Mouse (Mus musculus): Measurements from ENCODE around the gene Fbxo7. TPM values are rescaled to one million over a fixed set of nuclear protein-coding genes. Genes with fewer than 3 reads are reported as not detected.

Fbxo7 gene
- polyA plus RNA-seq, 1 experiment from 2014 or later = 41.0 TPM

GRCm38 (mm10) chr10:86062261-86063017 is 40.7 kb downstream of the Fbxo7 start:
- no peak for ATAC-seq (replicated peaks; ENCODE audit: low FRiP score, low read depth)
- no peak for DNase-seq (ENCODE audit: low spot score)
- no peaks in the 10 kb centered on the region for H3K27me3 ChIP-seq (ENCODE audit: insufficient read depth, low read length)

GRCm38 (mm10) chr10:86063018-86063384 is 41.2 kb downstream of the Fbxo7 start:
- H3K27ac ChIP-seq = no peak overlapping the region
- H3K27me3 ChIP-seq (ENCODE audit: insufficient read depth, low read length) = no peaks in the 10 kb centered on the region
- H3K4me1 ChIP-seq (replicated peaks; ENCODE audit: insufficient read depth, low read length) = no peaks in the 10 kb centered on the region; the same call in 1 of the 2 replicates
- no peak overlapping the region for H3K4me3 ChIP-seq (replicated peaks; ENCODE audit: low read depth, low read length)
- H3K4me2 ChIP-seq (ENCODE audit: low read length) = no peak overlapping the region
- no peak for ATAC-seq (replicated peaks; ENCODE audit: low FRiP score, low read depth)
- no peak overlapping the region for H3K9ac ChIP-seq (ENCODE audit: low read depth, low read length)
- DNase-seq (ENCODE audit: low spot score) = no peak
- TF ChIP-seq CTCF (IDR thresholded peaks at IDR 0.05; ENCODE audit: low read depth) = no peak
- no peaks in the 10 kb centered on the region for H3K36me3 ChIP-seq (ENCODE audit: insufficient read depth, low read length)
- no peaks in the 10 kb centered on the region for H3K9me3 ChIP-seq (replicated peaks; ENCODE audit: low read length)
- WGBS = 92% methylated on average over 8 of the region's 8 CpGs

More at GRCm38 (mm10) chr10:86062261-86063017, 40.7 kb downstream of the Fbxo7 start:
- H3K4me2 ChIP-seq (ENCODE audit: low read length) = no peak overlapping the region
- no peak for TF ChIP-seq CTCF (IDR thresholded peaks at IDR 0.05; ENCODE audit: low read depth)
- WGBS = 58% methylated on average over 5 of the region's 5 CpGs
- H3K27ac ChIP-seq = no peak overlapping the region
- no peaks in the 10 kb centered on the region for H3K36me3 ChIP-seq (ENCODE audit: insufficient read depth, low read length)
- no peaks in the 10 kb centered on the region; the same call in 1 of the 2 replicates for H3K4me1 ChIP-seq (replicated peaks; ENCODE audit: insufficient read depth, low read length)
- H3K9me3 ChIP-seq (replicated peaks; ENCODE audit: low read length) = no peaks in the 10 kb centered on the region
- H3K9ac ChIP-seq (ENCODE audit: low read depth, low read length) = no peak overlapping the region
- H3K4me3 ChIP-seq (replicated peaks; ENCODE audit: low read depth, low read length) = no peak overlapping the region

- no peaks in the 10 kb centered on the region for H3K36me3 ChIP-seq (ENCODE audit: insufficient read depth, low read length)
- WGBS = 3% methylated on average over 4 of the region's 4 CpGs
- no peak overlapping the region for H3K4me3 ChIP-seq (replicated peaks; ENCODE audit: low read depth, low read length)
- ATAC-seq (replicated peaks; ENCODE audit: low FRiP score, low read depth) (peak; percentile 78), DNase-seq (ENCODE audit: low spot score) (peak; percentile 97)
- no peak overlapping the region for H3K4me2 ChIP-seq (ENCODE audit: low read length)
- TF ChIP-seq CTCF (IDR thresholded peaks at IDR 0.05; ENCODE audit: low read depth) = peak; percentile 98
- no peaks in the 10 kb centered on the region; the same call in 1 of the 2 replicates for H3K4me1 ChIP-seq (replicated peaks; ENCODE audit: insufficient read depth, low read length)
- H3K27me3 ChIP-seq (ENCODE audit: insufficient read depth, low read length) = no peaks in the 10 kb centered on the region
- no peaks in the 10 kb centered on the region for H3K9me3 ChIP-seq (replicated peaks; ENCODE audit: low read length)
- H3K9ac ChIP-seq (ENCODE audit: low read depth, low read length) = no peak overlapping the region
- H3K27ac ChIP-seq = peak overlapping the region; percentile 16; the same call in 1 of the 2 replicates
These were observed 43.2 kb downstream of the Fbxo7 start for GRCm38 (mm10) chr10:86064937-86065336.

GRCm38 (mm10) chr10:86065661-86066060 is 43.9 kb downstream of the Fbxo7 start:
- no peak for DNase-seq (ENCODE audit: low spot score)
- 0 out of 2 replicates have a peak overlapping the region, but pooled peaks have one; percentile 16 for H3K27ac ChIP-seq
- no peak overlapping the region for H3K4me3 ChIP-seq (replicated peaks; ENCODE audit: low read depth, low read length)
- H3K4me2 ChIP-seq (ENCODE audit: low read length) = no peak overlapping the region
- no peak for TF ChIP-seq CTCF (IDR thresholded peaks at IDR 0.05; ENCODE audit: low read depth)
- no peak for ATAC-seq (replicated peaks; ENCODE audit: low FRiP score, low read depth)
- H3K27me3 ChIP-seq (ENCODE audit: insufficient read depth, low read length) = no peaks in the 10 kb centered on the region
- H3K9ac ChIP-seq (ENCODE audit: low read depth, low read length) = no peak overlapping the region
- WGBS = 79% methylated on average over 1 of the region's 1 CpGs
- no peaks in the 10 kb centered on the region for H3K36me3 ChIP-seq (ENCODE audit: insufficient read depth, low read length)
- H3K4me1 ChIP-seq (replicated peaks; ENCODE audit: insufficient read depth, low read length) = no peaks in the 10 kb centered on the region; the same call in 1 of the 2 replicates
- no peaks in the 10 kb centered on the region for H3K9me3 ChIP-seq (replicated peaks; ENCODE audit: low read length)

- DNase-seq (ENCODE audit: low spot score) (no peak), ATAC-seq (replicated peaks; ENCODE audit: low FRiP score, low read depth) (no peak)
- no peak overlapping the region for H3K27ac ChIP-seq
- no peak overlapping the region for H3K4me2 ChIP-seq (ENCODE audit: low read length)
- H3K36me3 ChIP-seq (ENCODE audit: insufficient read depth, low read length) = no peaks in the 10 kb centered on the region
- TF ChIP-seq CTCF (IDR thresholded peaks at IDR 0.05; ENCODE audit: low read depth) = no peak
- H3K9me3 ChIP-seq (replicated peaks; ENCODE audit: low read length) = no peaks in the 10 kb centered on the region
- no peaks in the 10 kb centered on the region for H3K27me3 ChIP-seq (ENCODE audit: insufficient read depth, low read length)
- WGBS = 75% methylated on average over 5 of the region's 5 CpGs
- no peak overlapping the region for H3K4me3 ChIP-seq (replicated peaks; ENCODE audit: low read depth, low read length)
- H3K4me1 ChIP-seq (replicated peaks; ENCODE audit: insufficient read depth, low read length) = no peaks in the 10 kb centered on the region; the same call in 1 of the 2 replicates
- H3K9ac ChIP-seq (ENCODE audit: low read depth, low read length) = no peak overlapping the region
These were observed 44.9 kb downstream of the Fbxo7 start for GRCm38 (mm10) chr10:86066651-86067050.

GRCm38 (mm10) chr10:86067911-86068310 is 46.1 kb downstream of the Fbxo7 start:
- TF ChIP-seq CTCF (IDR thresholded peaks at IDR 0.05; ENCODE audit: low read depth) = no peak
- 65% methylated on average over 10 of the region's 10 CpGs for WGBS

More at GRCm38 (mm10) chr10:86067911-86068310, 46.1 kb downstream of the Fbxo7 start:
- Histone ChIP-seq H3K4me1 (replicated peaks; ENCODE audit: insufficient read depth, low read length) (no peaks in the 10 kb centered on the region; the same call in 1 of the 2 replicates), H3K9me3 (replicated peaks; ENCODE audit: low read length) (no peaks in the 10 kb centered on the region), H3K27ac (no peak overlapping the region), H3K36me3 (ENCODE audit: insufficient read depth, low read length) (no peaks in the 10 kb centered on the region), H3K9ac (ENCODE audit: low read depth, low read length) (no peak overlapping the region), H3K4me3 (replicated peaks; ENCODE audit: low read depth, low read length) (no peak overlapping the region), H3K27me3 (ENCODE audit: insufficient read depth, low read length) (no peaks in the 10 kb centered on the region), H3K4me2 (ENCODE audit: low read length) (no peak overlapping the region)
- DNase-seq (ENCODE audit: low spot score) (no peak), ATAC-seq (replicated peaks; ENCODE audit: low FRiP score, low read depth) (no peak)

All from kidney, postnatal 0 days (tissue).